Mouse (Mus musculus): Measurements from ENCODE around the gene Zcchc17. TPM values are rescaled to one million over a fixed set of nuclear protein-coding genes. Genes with fewer than 3 reads are reported as not detected.

Gene Zcchc17
- polyA plus RNA-seq (2015; fragmentation: Nextera tagmentation; extraction: Ambion mirVana) = 102 and 113 TPM in 2 replicates

DNA sequence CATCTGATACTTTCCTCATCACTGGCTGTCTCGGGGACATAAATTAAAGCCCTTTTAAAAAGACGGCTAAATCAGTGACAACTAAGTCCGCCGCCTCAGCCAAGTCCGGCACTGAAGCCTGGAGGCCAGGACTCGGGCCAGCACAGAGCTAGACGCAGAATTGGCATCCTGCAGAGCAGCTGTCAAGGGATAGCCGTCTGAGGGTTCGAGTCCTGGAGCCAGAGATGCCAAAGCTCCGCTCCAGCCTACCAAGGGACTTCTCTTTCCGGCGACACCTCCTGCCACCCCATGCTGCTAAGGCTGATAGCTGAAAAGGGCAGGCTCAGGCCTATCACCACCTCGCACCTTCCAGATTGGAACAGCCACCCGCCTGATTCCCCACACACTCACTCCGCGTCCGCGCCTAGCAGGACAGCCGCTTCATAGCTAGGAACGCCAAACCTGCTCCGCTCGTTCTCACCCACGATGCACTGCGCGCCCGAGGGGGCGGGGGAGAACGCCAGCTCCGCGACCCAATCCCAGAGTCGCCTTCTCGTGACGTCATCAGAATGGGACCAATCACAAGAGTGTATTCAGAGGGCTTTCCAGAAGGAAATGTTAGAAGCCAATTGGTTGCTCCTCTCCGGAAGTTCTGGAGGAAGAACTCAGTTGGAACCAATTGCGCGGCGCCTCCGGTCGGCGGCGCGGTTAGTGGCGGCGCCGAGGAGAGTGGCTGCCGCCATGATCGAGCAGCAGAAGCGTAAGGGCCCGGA, at the start of gene Zcchc17, which contains the start of gene Snrnp40:
Zcchc17 (minus strand) TSS at position 458 of the 752 bp plus-strand sequence.
Snrnp40 (plus strand) TSS at position 647 of the 752 bp plus-strand sequence.

GRCm38 (mm10) chr4:130308231-130309081, 51.3 kb downstream of the Zcchc17 start, which contains the start of the genes Fabp3 and Gm10570:
Gene Fabp3, plus strand, starts transcription at chr4:130308595.
Gene Gm10570, minus strand, starts transcription at chr4:130308674.

DNA sequence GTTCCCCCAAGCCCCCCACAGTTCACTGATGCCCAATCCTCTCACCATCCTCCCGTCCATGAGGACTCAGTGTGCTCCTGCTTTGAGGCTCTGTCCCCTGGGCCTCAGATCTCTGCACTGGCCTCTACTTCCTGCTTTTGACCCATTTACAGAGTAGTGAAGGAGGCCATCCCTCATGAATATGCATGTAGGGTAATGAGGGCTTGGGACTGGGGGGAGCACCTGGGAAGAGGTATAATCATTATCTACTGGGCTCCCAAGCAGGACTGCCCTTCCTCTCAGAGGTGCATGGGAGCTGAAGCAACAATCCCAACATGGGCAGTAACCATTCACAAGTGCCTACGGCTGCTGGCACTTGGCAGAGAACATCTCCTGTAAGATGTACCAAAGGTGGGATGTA, 80.6 kb downstream of the Zcchc17 start, which contains the start of gene Serinc2:
Serinc2 (minus strand) TSS at position 101 of the 400 bp plus-strand sequence.

Other genes starting within 250 kb of the Zcchc17 start
- gene Hcrtr1, start 220.6 kb downstream of the Zcchc17 start, polyA plus RNA-seq (2015; fragmentation: Nextera tagmentation; extraction: Ambion mirVana) = 14.8 and 18.2 TPM in 2 replicates
- 6.4 and 7.0 TPM in 2 replicates for gene Tinagl1, start 184.8 kb downstream of the Zcchc17 start, polyA plus RNA-seq (2015; fragmentation: Nextera tagmentation; extraction: Ambion mirVana)
- not detected in 2 replicates for gene Gm853, start 137.5 kb downstream of the Zcchc17 start, polyA plus RNA-seq (2015; fragmentation: Nextera tagmentation; extraction: Ambion mirVana)
- 7.1 and 11.2 TPM in 2 replicates for gene Serinc2, start 80.7 kb downstream of the Zcchc17 start, polyA plus RNA-seq (2015; fragmentation: Nextera tagmentation; extraction: Ambion mirVana)
- 395 and 401 TPM in 2 replicates for gene Fabp3, start 51.3 kb downstream of the Zcchc17 start, polyA plus RNA-seq (2015; fragmentation: Nextera tagmentation; extraction: Ambion mirVana)
- gene Gm10570, start 51.3 kb downstream of the Zcchc17 start, polyA plus RNA-seq (2015; fragmentation: Nextera tagmentation; extraction: Ambion mirVana) = 1.7 and 2.2 TPM in 2 replicates
- 68.5 and 72.8 TPM in 2 replicates for gene Snrnp40, start 189 bp upstream of the Zcchc17 start, polyA plus RNA-seq (2015; fragmentation: Nextera tagmentation; extraction: Ambion mirVana)
- 7.5 and 8.1 TPM in 2 replicates for gene Nkain1, start 214.2 kb upstream of the Zcchc17 start, polyA plus RNA-seq (2015; fragmentation: Nextera tagmentation; extraction: Ambion mirVana)

All from neural tube, postnatal 0 days (tissue).